ENCODE assay signal across 20 mouse cellular contexts in genomic region chr4:131435222-131435621, GRCm38 (mm10).
A peak's percentile ranks its signal among the peaks of the same experiment; 100 is the strongest.
DNase-seq lines count a peak whose midpoint lies in the region; ATAC-seq lines count a peak whose summit lies in the region.
"Had no signal": no experiment of that assay in that cellular context is flagged by ENCODE, and none has a peak within 500 bp of the region (broad histone marks: within the 10 kb centered on the region; RNA-seq: fewer than 3 reads in every experiment).

No protein-coding gene starts in this region.

- peak overlapping the region; percentile 39 for H3K27ac ChIP-seq in embryonic facial prominence, embryonic 14.5 days (replicated peaks; ENCODE audit: low read depth, low read length)
- H3K27ac ChIP-seq: embryonic facial prominence, embryonic 15.5 days; forebrain, embryonic 10.5 days; forebrain, embryonic 12.5 days had no signal

- DNase-seq in frontal cortex, postnatal 14 days (ENCODE audit: low spot score in 2 of 2): no peak
- peak; percentile 22 for DNase-seq in right cerebral cortex, adult 18-20 months
- DNase-seq in right cerebral cortex, postnatal 25 days: no peak
- DNase-seq in embryonic facial prominence, embryonic 14.5 days (ENCODE audit: low spot score): peak; percentile 65
- no peak for DNase-seq in kidney, adult 9 months
- DNase-seq: adrenal gland, adult 2 months; adrenal gland, postnatal 10 days; adrenal gland, postnatal 25 days; cerebellum, adult 11-12 months; cerebellum, adult 2 months; cerebellum, adult 9-10 months; cerebellum, postnatal 10 days; cerebellum, postnatal 25 days had no signal

- peak; percentile 56; the same call in 1 of the 2 replicates for ATAC-seq in frontal cortex, adult (ENCODE audit: low TSS enrichment)
- ATAC-seq in embryonic facial prominence, embryonic 14.5 days (ENCODE audit: low read depth): no peak; the same call in 1 of the 2 replicates
- ATAC-seq: forebrain, embryonic 14.5 days; forebrain, embryonic 16.5 days had no signal

- H3K9ac ChIP-seq in embryonic facial prominence, embryonic 14.5 days (ENCODE audit: low read depth, low read length): no peak overlapping the region
- H3K9ac ChIP-seq: embryonic facial prominence, embryonic 15.5 days; forebrain, embryonic 12.5 days had no signal

- no peaks in the 10 kb centered on the region for H3K9me3 ChIP-seq in embryonic facial prominence, embryonic 14.5 days (ENCODE audit: control insufficient read depth, low read length)
- H3K9me3 ChIP-seq: embryonic facial prominence, embryonic 15.5 days; forebrain, embryonic 10.5 days; forebrain, embryonic 12.5 days had no signal

- peaks cover 4% of the 10 kb centered on the region; the same call in 1 of the 2 replicates for H3K4me1 ChIP-seq in embryonic facial prominence, embryonic 14.5 days (ENCODE audit: control insufficient read depth, insufficient read depth, low read length)

- no peak overlapping the region for H3K4me2 ChIP-seq in embryonic facial prominence, embryonic 14.5 days (ENCODE audit: low read depth, low read length)
- H3K4me2 ChIP-seq: embryonic facial prominence, embryonic 15.5 days; forebrain, embryonic 12.5 days had no signal

- H3K4me3 ChIP-seq in embryonic facial prominence, embryonic 14.5 days (ENCODE audit: low read depth, low read length): no peak overlapping the region
- H3K4me3 ChIP-seq: embryonic facial prominence, embryonic 15.5 days; erythroblast, embryonic 14.5 days; forebrain, embryonic 10.5 days; forebrain, embryonic 12.5 days had no signal

- no peaks in the 10 kb centered on the region for H3K36me3 ChIP-seq in embryonic facial prominence, embryonic 14.5 days (ENCODE audit: control insufficient read depth, insufficient read depth, low read length)
- H3K36me3 ChIP-seq: embryonic facial prominence, embryonic 15.5 days; forebrain, embryonic 10.5 days; forebrain, embryonic 12.5 days had no signal

- WGBS in embryonic facial prominence, embryonic 14.5 days: 72% methylated on average over 12 of the region's 12 CpGs

- H3K27me3 ChIP-seq in embryonic facial prominence, embryonic 14.5 days (replicated peaks; ENCODE audit: control insufficient read depth, insufficient read depth, low read length): no peaks in the 10 kb centered on the region
- H3K27me3 ChIP-seq: embryonic facial prominence, embryonic 15.5 days; forebrain, embryonic 12.5 days had no signal

Comparison
In these comparisons a context has a peak if more than half of its experiments do, and no peak if none do; other contexts are left out.
1. DNase-seq: peak in right cerebral cortex, adult 18-20 months (single experiment) and embryonic facial prominence, embryonic 14.5 days (single experiment); none in frontal cortex, postnatal 14 days (0 of 2), right cerebral cortex, postnatal 25 days (single experiment) and kidney, adult 9 months (single experiment).